Mouse (Mus musculus): ENCODE data around the gene Basp1. TPM values are rescaled to one million over a fixed set of nuclear protein-coding genes. Genes with fewer than 3 reads are reported as not detected.

Basp1 gene
- polyA plus RNA-seq, 1 experiment from 2014 or later: 2.2 TPM

DNA sequence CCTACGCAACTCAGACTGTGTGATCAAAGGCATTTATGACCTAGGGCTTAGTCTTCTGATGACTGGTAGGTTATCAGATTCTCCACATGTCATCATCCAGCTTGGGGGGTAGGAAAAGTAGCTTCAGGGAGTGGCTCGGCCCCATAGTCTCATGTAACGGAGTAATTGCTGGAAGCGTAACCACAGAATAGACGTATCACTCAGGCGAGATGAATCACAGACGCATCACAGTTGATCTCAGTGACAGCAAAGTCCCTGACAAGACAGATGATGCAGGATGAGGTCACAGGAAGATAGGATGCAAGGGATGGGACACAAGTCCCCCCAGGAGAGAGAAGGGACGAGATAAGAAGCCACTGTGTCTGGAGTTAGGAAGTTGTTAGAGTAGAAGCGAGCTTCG lies 30.6 kb upstream of the Basp1 start:
- H3K9ac ChIP-seq: no peak overlapping the region
- ATAC-seq (ENCODE audit: low read depth) (no peak), DNase-seq (no peak)
- H3K27me3 ChIP-seq: peaks cover 9% of the 10 kb centered on the region; the same call in 1 of the 2 replicates
- H3K4me3 ChIP-seq (replicated peaks): no peak overlapping the region
- no peak overlapping the region for H3K4me2 ChIP-seq
- H3K4me1 ChIP-seq (replicated peaks): no peaks in the 10 kb centered on the region; the same call in 1 of the 2 replicates
- WGBS (ENCODE audit: insufficient replicate concordance): 40% methylated on average over 10 of the region's 10 CpGs
- H3K36me3 ChIP-seq: no peaks in the 10 kb centered on the region
- no peaks in the 10 kb centered on the region for H3K9me3 ChIP-seq (replicated peaks)
- H3K27ac ChIP-seq: no peak overlapping the region

DNA sequence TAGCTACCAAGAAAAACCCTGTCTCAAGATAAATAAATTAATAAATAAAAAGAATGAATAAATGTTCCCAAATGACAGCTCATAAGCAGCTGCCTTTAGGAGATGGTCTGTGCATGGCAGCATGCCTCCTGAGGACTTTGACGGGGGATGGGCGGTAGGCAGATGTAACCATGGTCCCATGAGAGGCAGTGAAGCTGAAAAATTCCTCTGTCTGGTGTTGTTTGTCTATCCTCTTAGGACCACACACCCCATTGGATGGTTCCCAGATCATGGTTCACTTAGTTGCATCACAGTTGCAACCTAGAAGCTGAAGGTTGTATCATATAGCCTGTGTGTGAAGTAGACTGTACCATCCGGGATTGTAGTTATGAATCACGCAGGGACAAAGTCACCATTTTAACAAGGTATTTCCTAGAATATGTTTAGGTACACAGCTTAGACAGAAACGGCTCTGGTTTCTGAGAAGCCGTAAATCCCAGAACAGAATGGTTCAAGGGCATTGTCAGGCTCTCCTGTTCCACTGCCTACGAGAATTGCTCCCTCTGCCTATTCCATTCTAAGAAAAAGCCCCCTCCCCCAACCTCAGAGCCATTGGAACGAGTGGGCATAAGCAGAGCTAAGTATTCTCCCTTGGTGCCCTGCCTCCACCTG lies 29.7 kb upstream of the Basp1 start:
- Histone ChIP-seq H3K27me3 (peaks cover 9% of the 10 kb centered on the region; the same call in 1 of the 2 replicates), H3K9ac (no peak overlapping the region), H3K27ac (no peak overlapping the region), H3K4me3 (replicated peaks) (no peak overlapping the region), H3K36me3 (no peaks in the 10 kb centered on the region), H3K9me3 (replicated peaks) (no peaks in the 10 kb centered on the region), H3K4me2 (no peak overlapping the region), H3K4me1 (replicated peaks) (no peaks in the 10 kb centered on the region; the same call in 1 of the 2 replicates)
- 64% methylated on average over 8 of the region's 8 CpGs for WGBS (ENCODE audit: insufficient replicate concordance)
- ATAC-seq (ENCODE audit: low read depth) (no peak), DNase-seq (no peak)

DNA sequence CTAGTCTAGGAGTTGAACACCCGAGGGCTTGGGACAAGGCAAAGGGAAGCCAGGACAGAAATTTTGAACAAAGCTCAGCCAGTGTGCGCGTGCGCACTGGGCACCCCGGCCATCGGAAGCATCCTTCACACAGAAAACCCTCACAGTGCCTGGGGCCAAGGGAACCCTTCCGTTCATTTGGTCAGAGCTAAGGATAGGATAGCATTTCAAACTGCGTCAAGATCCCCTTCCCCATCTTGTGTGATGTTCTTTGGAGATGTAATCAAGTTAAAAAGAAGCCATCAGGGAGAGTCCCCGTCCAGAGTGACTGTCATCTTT lies 28.3 kb upstream of the Basp1 start:
- Histone ChIP-seq H3K27ac (no peak overlapping the region), H3K9ac (no peak overlapping the region), H3K4me2 (no peak overlapping the region), H3K4me3 (replicated peaks) (no peak overlapping the region), H3K36me3 (no peaks in the 10 kb centered on the region), H3K27me3 (peaks cover 9% of the 10 kb centered on the region; the same call in 1 of the 2 replicates), H3K9me3 (replicated peaks) (no peaks in the 10 kb centered on the region), H3K4me1 (replicated peaks) (no peaks in the 10 kb centered on the region; the same call in 1 of the 2 replicates)
- DNase-seq (no peak), ATAC-seq (ENCODE audit: low read depth) (no peak)
- 71% methylated on average over 9 of the region's 9 CpGs for WGBS (ENCODE audit: insufficient replicate concordance)

DNA sequence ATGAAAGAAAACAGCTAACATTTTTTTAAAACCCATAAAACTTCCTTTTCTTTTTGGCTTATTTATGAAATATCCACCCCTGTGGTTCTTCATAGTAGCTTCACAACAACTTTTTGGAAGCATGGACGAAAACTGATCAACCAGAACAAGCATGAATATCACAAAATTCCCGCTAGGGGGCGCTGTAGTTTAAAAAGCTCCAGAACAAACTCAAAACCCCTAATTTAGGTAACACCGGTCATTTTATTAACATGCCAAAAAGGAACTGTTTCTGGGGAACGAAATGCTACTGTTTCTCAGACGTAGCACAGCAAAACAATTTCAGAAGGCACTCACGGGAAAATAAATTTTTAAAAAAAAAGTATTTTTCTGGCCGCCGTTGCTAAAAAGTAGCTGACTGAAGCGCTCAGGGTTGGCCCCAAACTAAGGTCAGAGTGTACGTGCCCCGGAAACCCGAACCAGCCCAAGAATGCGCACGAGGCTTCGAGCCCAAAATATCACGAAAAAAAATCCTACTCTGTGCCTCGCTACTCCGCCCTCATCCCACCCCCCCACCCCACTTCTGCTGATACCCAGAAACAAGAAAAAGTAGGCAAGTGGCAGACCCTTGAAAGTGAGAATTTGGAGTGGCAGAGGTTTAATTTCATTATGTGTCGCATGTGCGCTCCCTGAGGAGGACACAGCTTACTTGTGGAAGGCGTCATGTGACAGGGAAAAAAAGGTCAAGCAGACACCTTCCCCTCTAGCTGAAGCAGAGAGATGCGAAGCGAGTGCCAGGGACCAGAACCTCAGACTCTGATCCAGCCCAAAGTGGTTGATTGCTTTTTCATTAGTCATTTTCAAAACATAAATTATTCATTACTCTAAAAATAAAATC lies 27.7 kb upstream of the Basp1 start:
- H3K27me3 ChIP-seq: peaks cover 9% of the 10 kb centered on the region; the same call in 1 of the 2 replicates
- H3K4me3 ChIP-seq (replicated peaks): no peak overlapping the region; the same call in 1 of the 2 replicates
- WGBS (ENCODE audit: insufficient replicate concordance): 16% methylated on average over 24 of the region's 24 CpGs
- H3K9me3 ChIP-seq (replicated peaks): no peaks in the 10 kb centered on the region
- ATAC-seq (ENCODE audit: low read depth): no peak
- no peak overlapping the region for H3K27ac ChIP-seq
- H3K4me1 ChIP-seq (replicated peaks): no peaks in the 10 kb centered on the region; the same call in 1 of the 2 replicates
- H3K4me2 ChIP-seq: peak overlapping the region; percentile 47
- DNase-seq: peak; percentile 40
- H3K9ac ChIP-seq: no peak overlapping the region
- H3K36me3 ChIP-seq: no peaks in the 10 kb centered on the region

DNA sequence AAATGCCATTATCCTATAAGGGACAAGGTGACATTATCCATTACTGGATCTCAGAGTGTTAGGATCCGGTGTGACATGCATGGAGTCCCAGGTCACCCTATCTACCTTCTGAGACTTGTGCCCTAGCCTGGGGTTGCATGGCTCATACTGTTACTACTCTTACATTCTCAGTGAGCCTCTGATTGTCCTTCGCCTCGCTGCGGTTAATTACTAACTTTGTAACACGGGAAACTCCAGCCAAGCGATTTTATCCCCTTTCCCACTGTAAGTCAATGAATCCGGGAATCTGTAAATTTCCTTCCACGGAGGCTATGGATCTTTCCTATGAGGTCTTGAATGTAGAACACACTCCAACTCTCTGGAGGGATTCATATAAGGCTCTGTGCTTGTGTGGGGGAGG lies 26.8 kb upstream of the Basp1 start:
- Histone ChIP-seq H3K9me3 (replicated peaks) (no peaks in the 10 kb centered on the region), H3K27me3 (peaks cover 4% of the 10 kb centered on the region; the same call in 1 of the 2 replicates), H3K27ac (no peak overlapping the region), H3K4me3 (replicated peaks) (no peak overlapping the region), H3K9ac (no peak overlapping the region), H3K36me3 (no peaks in the 10 kb centered on the region), H3K4me2 (no peak overlapping the region), H3K4me1 (replicated peaks) (no peaks in the 10 kb centered on the region; the same call in 1 of the 2 replicates)
- DNase-seq: no peak
- no peak for ATAC-seq (ENCODE audit: low read depth)
- WGBS (ENCODE audit: insufficient replicate concordance): 67% methylated on average over 8 of the region's 8 CpGs

DNA sequence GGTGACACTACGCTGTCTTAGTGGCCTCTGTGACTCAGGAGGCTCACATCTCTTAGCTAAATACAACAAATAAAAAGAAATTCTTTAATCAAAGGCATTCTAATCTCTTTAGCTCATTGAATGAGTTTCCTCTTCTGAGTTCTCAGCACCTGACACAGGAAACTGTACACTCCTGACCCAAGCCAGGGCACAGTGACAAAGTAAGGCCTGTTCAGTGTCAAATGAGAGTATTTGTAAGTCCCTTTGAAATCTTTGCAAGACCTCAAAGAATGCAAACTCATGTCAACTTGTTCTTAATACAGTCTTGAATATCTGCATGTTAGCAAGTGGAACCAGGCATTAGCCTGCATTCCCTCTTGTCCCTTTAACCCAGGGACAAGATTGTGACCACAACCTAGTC lies 18.8 kb upstream of the Basp1 start:
- H3K9ac ChIP-seq: no peak overlapping the region
- no peak for ATAC-seq (ENCODE audit: low read depth)
- 73% methylated on average over 1 of the region's 1 CpGs for whole genome bisulfite sequencing (ENCODE audit: insufficient replicate concordance)
- no peaks in the 10 kb centered on the region for H3K36me3 ChIP-seq
- H3K4me3 ChIP-seq (replicated peaks): no peak overlapping the region
- H3K4me1 ChIP-seq (replicated peaks): no peaks in the 10 kb centered on the region
- no peaks in the 10 kb centered on the region for H3K9me3 ChIP-seq (replicated peaks)
- H3K27ac ChIP-seq: no peak overlapping the region
- DNase-seq: no peak
- no peak overlapping the region for H3K4me2 ChIP-seq
- H3K27me3 ChIP-seq: no peaks in the 10 kb centered on the region

DNA sequence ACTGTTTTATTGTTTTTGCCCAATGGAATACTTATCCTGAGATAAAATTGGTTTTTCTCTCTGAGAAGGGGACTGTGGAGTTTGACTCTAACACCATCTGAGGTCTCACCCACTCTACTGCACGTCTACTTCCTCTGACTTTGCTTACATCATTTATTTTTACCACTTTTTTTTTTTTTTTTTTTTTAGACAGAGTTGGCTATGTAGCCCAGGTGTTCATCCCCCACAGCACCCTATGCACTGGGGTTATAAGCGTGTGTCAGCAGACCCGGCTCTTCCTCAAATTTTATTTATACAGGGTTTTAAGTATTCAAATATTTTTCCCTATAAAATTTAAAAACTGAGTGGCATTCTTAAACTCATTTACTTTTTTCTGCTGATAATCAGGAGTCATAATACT lies 16.6 kb upstream of the Basp1 start:
- DNase-seq (no peak), ATAC-seq (ENCODE audit: low read depth) (no peak)
- no peak overlapping the region for H3K4me3 ChIP-seq (replicated peaks)
- H3K27me3 ChIP-seq: no peaks in the 10 kb centered on the region
- H3K27ac ChIP-seq: no peak overlapping the region
- no peaks in the 10 kb centered on the region for H3K4me1 ChIP-seq (replicated peaks)
- no peak overlapping the region for H3K9ac ChIP-seq
- no peaks in the 10 kb centered on the region for H3K9me3 ChIP-seq (replicated peaks)
- WGBS (ENCODE audit: insufficient replicate concordance): 53% methylated on average over 3 of the region's 3 CpGs
- H3K4me2 ChIP-seq: no peak overlapping the region
- H3K36me3 ChIP-seq: no peaks in the 10 kb centered on the region

DNA sequence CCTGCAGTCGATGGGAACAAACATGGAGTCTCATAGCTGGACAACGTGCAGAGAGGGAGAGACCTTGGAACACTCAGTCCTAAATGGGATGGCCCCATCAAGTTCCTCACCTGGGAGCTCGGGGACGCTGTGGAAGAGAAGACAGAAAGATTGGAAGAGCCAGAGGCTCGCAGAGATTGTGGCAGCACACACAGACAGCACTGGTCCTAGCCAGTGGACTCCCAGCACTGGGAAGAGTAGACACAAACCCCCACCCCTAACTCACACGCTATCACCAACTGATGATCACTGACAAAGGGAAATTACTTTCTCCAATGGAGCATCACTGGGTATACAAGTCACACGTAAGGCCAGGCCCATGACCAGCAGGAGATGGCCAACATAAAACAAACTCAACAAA lies 15.4 kb upstream of the Basp1 start:
- H3K4me1 ChIP-seq (replicated peaks): no peaks in the 10 kb centered on the region
- no peak for DNase-seq
- no peaks in the 10 kb centered on the region for H3K36me3 ChIP-seq
- no peak overlapping the region for H3K27ac ChIP-seq
- no peak overlapping the region for H3K4me2 ChIP-seq
- no peaks in the 10 kb centered on the region for H3K9me3 ChIP-seq (replicated peaks)
- no peak overlapping the region for H3K9ac ChIP-seq
- H3K4me3 ChIP-seq (replicated peaks): no peak overlapping the region
- no peaks in the 10 kb centered on the region for H3K27me3 ChIP-seq
- 62% methylated on average over 7 of the region's 7 CpGs for WGBS (ENCODE audit: insufficient replicate concordance)
- ATAC-seq (ENCODE audit: low read depth): no peak

DNA sequence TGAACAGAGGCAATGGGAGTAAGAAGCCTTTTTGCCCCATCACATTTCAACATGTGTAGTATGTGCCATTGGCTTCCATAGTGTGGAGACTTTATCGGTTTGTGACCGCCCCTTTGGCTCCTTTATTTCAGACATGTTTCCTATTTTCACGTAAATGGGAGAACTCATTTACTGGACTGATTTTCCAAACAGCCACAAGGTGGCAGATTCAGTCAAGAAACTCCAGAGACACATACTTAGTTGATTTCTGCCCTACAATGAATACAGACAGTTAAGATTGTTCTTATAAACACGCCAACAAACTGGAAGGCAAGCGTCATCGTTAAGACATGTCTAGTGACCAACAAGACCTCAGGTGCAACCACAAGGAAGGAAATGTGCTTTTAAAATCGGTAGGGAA lies 15.0 kb upstream of the Basp1 start:
- Histone ChIP-seq H3K4me1 (replicated peaks) (no peaks in the 10 kb centered on the region), H3K9me3 (replicated peaks) (no peaks in the 10 kb centered on the region), H3K9ac (no peak overlapping the region), H3K4me3 (replicated peaks) (no peak overlapping the region), H3K36me3 (no peaks in the 10 kb centered on the region), H3K27ac (no peak overlapping the region), H3K4me2 (no peak overlapping the region), H3K27me3 (no peaks in the 10 kb centered on the region)
- DNase-seq (no peak), ATAC-seq (ENCODE audit: low read depth) (no peak)
- WGBS (ENCODE audit: insufficient replicate concordance): 36% methylated on average over 7 of the region's 7 CpGs

DNA sequence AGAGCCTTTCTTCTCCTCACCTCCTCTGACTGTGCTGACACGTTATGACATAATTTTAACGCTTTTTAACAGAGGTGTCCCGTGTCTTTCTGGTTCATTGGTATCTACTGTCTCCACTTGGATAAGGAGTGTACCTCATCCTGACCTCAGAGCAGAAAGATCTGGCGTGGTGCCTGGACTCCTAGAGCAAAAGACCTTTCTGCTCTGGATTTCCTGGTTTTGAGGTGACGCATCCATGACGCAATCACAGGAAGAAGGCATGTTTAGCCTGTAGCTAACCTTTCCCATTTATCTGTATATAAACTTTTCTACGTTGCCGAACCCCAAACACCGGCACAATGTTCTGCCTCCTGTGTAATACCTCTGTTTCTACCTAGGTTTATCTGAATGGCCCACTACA lies 6.7 kb upstream of the Basp1 start:
- Histone ChIP-seq H3K4me3 (replicated peaks) (no peak overlapping the region), H3K27ac (no peak overlapping the region), H3K4me2 (no peak overlapping the region), H3K4me1 (replicated peaks) (no peaks in the 10 kb centered on the region), H3K9me3 (replicated peaks) (no peaks in the 10 kb centered on the region), H3K9ac (no peak overlapping the region), H3K27me3 (peaks cover 3% of the 10 kb centered on the region; the same call in 1 of the 2 replicates), H3K36me3 (no peaks in the 10 kb centered on the region)
- ATAC-seq (ENCODE audit: low read depth): no peak
- DNase-seq: no peak
- WGBS (ENCODE audit: insufficient replicate concordance): 66% methylated on average over 9 of the region's 9 CpGs

DNA sequence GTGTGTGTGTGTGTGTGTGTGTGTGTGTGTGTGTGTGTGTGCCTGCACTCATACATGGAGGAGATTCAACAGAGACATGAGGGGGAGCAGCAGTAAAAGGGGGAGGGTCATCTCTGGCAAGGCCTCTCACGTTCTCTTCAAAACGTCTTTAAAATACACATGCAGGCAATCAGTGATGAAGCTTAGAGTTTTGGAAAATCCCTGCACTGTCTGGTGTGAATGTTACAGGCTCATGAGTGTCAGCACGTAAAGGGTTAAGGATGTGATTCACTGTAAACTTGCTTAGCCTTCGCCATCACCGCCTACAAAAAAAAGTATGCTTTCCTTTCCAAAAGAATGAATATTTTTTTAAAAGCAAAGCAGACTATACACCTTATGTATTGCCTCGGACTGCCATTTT lies 2.8 kb upstream of the Basp1 start:
- Histone ChIP-seq H3K4me3 (replicated peaks) (no peak overlapping the region), H3K27ac (no peak overlapping the region), H3K27me3 (peaks cover 39% of the 10 kb centered on the region), H3K36me3 (no peaks in the 10 kb centered on the region), H3K9me3 (replicated peaks) (no peaks in the 10 kb centered on the region), H3K4me1 (replicated peaks) (peaks cover 4% of the 10 kb centered on the region; the same call in 1 of the 2 replicates), H3K9ac (no peak overlapping the region), H3K4me2 (no peak overlapping the region)
- WGBS (ENCODE audit: insufficient replicate concordance): 55% methylated on average over 6 of the region's 6 CpGs
- ATAC-seq (ENCODE audit: low read depth): no peak
- no peak for DNase-seq
